Mouse (Mus musculus): ENCODE measurements at regions not wholly inside any gene's neighbourhood (a gene's known extent, or its start where the extent isn't known, plus 50 kb on each side); places are given as distances from the start of the nearest gene placed in this dataset.
A peak's percentile ranks its signal among the peaks of the same experiment; 100 is the strongest.

- H3K36me3 ChIP-seq (ENCODE audit: insufficient read depth), result no peaks in the 10 kb centered on the region
- DNase-seq, result peak; percentile 36
- peaks cover 9% of the 10 kb centered on the region for H3K4me1 ChIP-seq (ENCODE audit: insufficient read depth)
- ATAC-seq, result no peak
- WGBS, result 48% methylated on average over 2 of the region's 2 CpGs
- no peak for TF ChIP-seq CTCF (IDR thresholded peaks at IDR 0.05; ENCODE audit: low read depth)
- H3K9ac ChIP-seq, result no peak overlapping the region
- H3K4me2 ChIP-seq (ENCODE audit: low read depth), result no peak overlapping the region
- no peaks in the 10 kb centered on the region for H3K9me3 ChIP-seq (ENCODE audit: low read length)
- H3K4me3 ChIP-seq (ENCODE audit: low read depth, low read length), result no peak overlapping the region
- H3K27ac ChIP-seq (ENCODE audit: low read depth, low read length), result no peak overlapping the region
- H3K27me3 ChIP-seq (ENCODE audit: insufficient read depth, low read length), result no peaks in the 10 kb centered on the region
These were observed 145.3 kb upstream of the Sdk2 start for GRCm38 (mm10) chr11:114212136-114212535.

- H3K9me3 ChIP-seq (ENCODE audit: low read length), result no peaks in the 10 kb centered on the region
- H3K4me3 ChIP-seq (ENCODE audit: low read depth, low read length), result no peak overlapping the region
- H3K4me2 ChIP-seq (ENCODE audit: low read depth), result no peak overlapping the region
- peak; percentile 63 for TF ChIP-seq CTCF (IDR thresholded peaks at IDR 0.05; ENCODE audit: low read depth)
- no peaks in the 10 kb centered on the region for H3K36me3 ChIP-seq (ENCODE audit: insufficient read depth)
- no peaks in the 10 kb centered on the region for H3K27me3 ChIP-seq (ENCODE audit: insufficient read depth, low read length)
- no peak overlapping the region for H3K27ac ChIP-seq (ENCODE audit: low read depth, low read length)
- DNase-seq (no peak), ATAC-seq (no peak)
- no peaks in the 10 kb centered on the region for H3K4me1 ChIP-seq (ENCODE audit: insufficient read depth)
- 46% methylated on average over 2 of the region's 2 CpGs for WGBS
- H3K9ac ChIP-seq, result no peak overlapping the region
These were observed 138.3 kb upstream of the Sdk2 start for GRCm38 (mm10) chr11:114205192-114205591.

- no peak overlapping the region for H3K9ac ChIP-seq
- no peak overlapping the region for H3K4me3 ChIP-seq (ENCODE audit: low read depth, low read length)
- H3K4me1 ChIP-seq (ENCODE audit: insufficient read depth), result peaks cover 7% of the 10 kb centered on the region
- H3K36me3 ChIP-seq (ENCODE audit: insufficient read depth), result no peaks in the 10 kb centered on the region
- 73% methylated on average over 9 of the region's 9 CpGs for WGBS
- H3K27ac ChIP-seq (ENCODE audit: low read depth, low read length), result no peak overlapping the region
- H3K9me3 ChIP-seq (ENCODE audit: low read length), result no peaks in the 10 kb centered on the region
- DNase-seq (no peak), ATAC-seq (no peak)
- no peaks in the 10 kb centered on the region for H3K27me3 ChIP-seq (ENCODE audit: insufficient read depth, low read length)
- H3K4me2 ChIP-seq (ENCODE audit: low read depth), result no peak overlapping the region
- TF ChIP-seq CTCF (IDR thresholded peaks at IDR 0.05; ENCODE audit: low read depth), result no peak
These were observed 136.6 kb upstream of the Sdk2 start for GRCm38 (mm10) chr11:114203416-114203815.

- no peak overlapping the region for H3K27ac ChIP-seq (ENCODE audit: low read depth, low read length)
- WGBS, result 84% methylated on average over 16 of the region's 16 CpGs
- H3K9ac ChIP-seq, result no peak overlapping the region
- H3K4me1 ChIP-seq (ENCODE audit: insufficient read depth), result peaks cover 12% of the 10 kb centered on the region
- no peak for TF ChIP-seq CTCF (IDR thresholded peaks at IDR 0.05; ENCODE audit: low read depth)
- no peak overlapping the region for H3K4me2 ChIP-seq (ENCODE audit: low read depth)
- no peak for DNase-seq
- H3K4me3 ChIP-seq (ENCODE audit: low read depth, low read length), result no peak overlapping the region
- no peak for ATAC-seq
- no peaks in the 10 kb centered on the region for H3K36me3 ChIP-seq (ENCODE audit: insufficient read depth)
- no peaks in the 10 kb centered on the region for H3K27me3 ChIP-seq (ENCODE audit: insufficient read depth, low read length)
- H3K9me3 ChIP-seq (ENCODE audit: low read length), result no peaks in the 10 kb centered on the region
These were observed 135.6 kb upstream of the Sdk2 start for GRCm38 (mm10) chr11:114202486-114202885.

- Histone ChIP-seq H3K4me3 (ENCODE audit: low read depth, low read length) (no peak overlapping the region), H3K36me3 (ENCODE audit: insufficient read depth) (no peaks in the 10 kb centered on the region), H3K4me2 (ENCODE audit: low read depth) (no peak overlapping the region), H3K27me3 (ENCODE audit: insufficient read depth, low read length) (no peaks in the 10 kb centered on the region), H3K27ac (ENCODE audit: low read depth, low read length) (0 out of 2 replicates have a peak overlapping the region, but pooled peaks have one; percentile 17), H3K4me1 (ENCODE audit: insufficient read depth) (peaks cover 12% of the 10 kb centered on the region), H3K9me3 (ENCODE audit: low read length) (no peaks in the 10 kb centered on the region), H3K9ac (no peak overlapping the region)
- no peak for ATAC-seq
- WGBS, result 85% methylated on average over 10 of the region's 10 CpGs
- no peak for DNase-seq
- no peak for TF ChIP-seq CTCF (IDR thresholded peaks at IDR 0.05; ENCODE audit: low read depth)
These were observed 132.3 kb upstream of the Sdk2 start for GRCm38 (mm10) chr11:114199081-114199586.

- Histone ChIP-seq H3K9ac (no peak overlapping the region), H3K9me3 (ENCODE audit: low read length) (no peaks in the 10 kb centered on the region), H3K4me3 (ENCODE audit: low read depth, low read length) (no peak overlapping the region), H3K27me3 (ENCODE audit: insufficient read depth, low read length) (no peaks in the 10 kb centered on the region), H3K27ac (ENCODE audit: low read depth, low read length) (0 out of 2 replicates have a peak overlapping the region, but pooled peaks have one; percentile 17), H3K4me2 (ENCODE audit: low read depth) (no peak overlapping the region), H3K36me3 (ENCODE audit: insufficient read depth) (no peaks in the 10 kb centered on the region), H3K4me1 (ENCODE audit: insufficient read depth) (peaks cover 12% of the 10 kb centered on the region)
- no peak for TF ChIP-seq CTCF (IDR thresholded peaks at IDR 0.05; ENCODE audit: low read depth)
- peak; percentile 92 for DNase-seq
- ATAC-seq, result peak; percentile 94
- 32% methylated on average over 15 of the region's 15 CpGs for WGBS
These were observed 131.6 kb upstream of the Sdk2 start for GRCm38 (mm10) chr11:114198317-114199032.

GRCm38 (mm10) chr11:114195291-114195690, 128.4 kb upstream of the Sdk2 start:
- no peak for TF ChIP-seq CTCF (IDR thresholded peaks at IDR 0.05; ENCODE audit: low read depth)
- peaks cover 12% of the 10 kb centered on the region for H3K4me1 ChIP-seq (ENCODE audit: insufficient read depth)
- H3K9me3 ChIP-seq (ENCODE audit: low read length), result no peaks in the 10 kb centered on the region
- H3K27ac ChIP-seq (ENCODE audit: low read depth, low read length), result no peak overlapping the region
- 94% methylated on average over 2 of the region's 2 CpGs for WGBS
- H3K27me3 ChIP-seq (ENCODE audit: insufficient read depth, low read length), result no peaks in the 10 kb centered on the region
- no peak overlapping the region for H3K4me2 ChIP-seq (ENCODE audit: low read depth)
- no peak for DNase-seq
- no peak for ATAC-seq
- no peak overlapping the region for H3K9ac ChIP-seq
- no peak overlapping the region for H3K4me3 ChIP-seq (ENCODE audit: low read depth, low read length)
- H3K36me3 ChIP-seq (ENCODE audit: insufficient read depth), result no peaks in the 10 kb centered on the region
